Mouse (Mus musculus) bone marrow macrophage, adult 2 months (primary cell): ENCODE results near the gene Pltp. TPM values are rescaled to one million over a fixed set of nuclear protein-coding genes. Genes with fewer than 3 reads are reported as not detected.
A peak's percentile ranks its signal among the peaks of the same experiment; 100 is the strongest.
"Not testable (repeated sequence)": the region's sequence is repeated elsewhere in the genome, so short reads cannot be mapped to it uniquely, and the experiment has no call there.

Source experiments
- H3K27ac ChIP-seq: 2 replicates; pipeline ENCODE4 v1.5.1; 2012; ENCODE audit warnings: low read depth, low read length; ENCODE audit not compliant: insufficient read depth
- H3K4me1 ChIP-seq: 2 replicates; pipeline ENCODE4 v1.6.1; 2012; ENCODE audit warnings: low read length; ENCODE audit not compliant: control insufficient read depth, insufficient read depth
- H3K4me3 ChIP-seq: 2 replicates; pipeline ENCODE4 v1.5.1; 2012; ENCODE audit warnings: mild to moderate bottlenecking, low read length, moderate library complexity; ENCODE audit not compliant: insufficient read depth
- CTCF ChIP-seq: IDR thresholded peaks from 2 replicates; pipeline ENCODE4 v1.5.1; 2012; ENCODE audit warnings: low read depth, mild to moderate bottlenecking, low read length, moderate library complexity
- POLR2A ChIP-seq: IDR thresholded peaks from 2 replicates; pipeline ENCODE4 v1.6.1; 2012; ENCODE audit warnings: mild to moderate bottlenecking, low read depth, low read length, borderline replicate concordance
- polyA plus RNA-seq: library from polyadenylated mRNA; stranded (reverse); fragments of >200 nt; gene quantifications from 2 replicates; pipeline ENCODE4 v1.2.4, GENCODE M21; 2012; ENCODE audit not compliant: missing spikeins, insufficient read depth, insufficient read length

Pltp gene
- polyA plus RNA-seq, 1 experiment: 1,371 TPM

- H3K4me1 ChIP-seq: peaks cover 43% of the 10 kb centered on the region
- TF ChIP-seq CTCF: 0 out of 2 replicates have a peak, but pooled peaks have one; percentile 5
- no peak for TF ChIP-seq POLR2A
- H3K27ac ChIP-seq: peak overlapping the region; percentile 97
- peak overlapping the region; percentile 70 for H3K4me3 ChIP-seq
Observed at GRCm38 (mm10) chr2:164856309-164857100, 1.0 kb downstream of the Pltp start.

GRCm38 (mm10) chr2:164855572-164855971, 1.9 kb downstream of the Pltp start:
- peaks cover 33% of the 10 kb centered on the region for H3K4me1 ChIP-seq
- H3K4me3 ChIP-seq: peak overlapping the region; percentile 70
- not testable (repeated sequence) for H3K27ac ChIP-seq

DNA sequence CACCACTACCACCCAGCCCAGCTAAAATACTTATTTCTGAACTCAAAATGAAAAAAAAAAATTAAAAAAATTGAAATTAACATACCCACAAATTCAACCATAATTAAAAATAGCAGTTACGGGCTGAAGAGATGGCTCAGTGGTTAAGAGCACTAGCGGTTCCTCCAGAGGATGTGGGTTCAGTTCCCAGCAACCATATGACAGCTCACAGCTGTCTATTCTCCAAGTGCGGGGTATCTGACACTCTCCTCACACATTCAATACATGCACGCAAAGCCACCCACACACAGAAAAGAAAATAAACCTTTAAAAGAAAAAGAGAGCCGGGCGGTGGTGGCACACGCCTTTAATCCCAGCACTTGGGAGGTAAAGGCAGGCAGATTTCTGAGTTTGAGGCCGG, 7.5 kb downstream of the Pltp start:
- Histone ChIP-seq H3K4me3 (no peak overlapping the region), H3K4me1 (peaks cover 9% of the 10 kb centered on the region), H3K27ac (no peak overlapping the region)
- TF ChIP-seq POLR2A: no peak
- no peak for TF ChIP-seq CTCF

- Histone ChIP-seq H3K4me1 (no peaks in the 10 kb centered on the region), H3K27ac (no peak overlapping the region), H3K4me3 (no peak overlapping the region)
- TF ChIP-seq CTCF (no peak), POLR2A (no peak)
Observed at GRCm38 (mm10) chr2:164845782-164846181, 11.7 kb downstream of the Pltp start.

DNA sequence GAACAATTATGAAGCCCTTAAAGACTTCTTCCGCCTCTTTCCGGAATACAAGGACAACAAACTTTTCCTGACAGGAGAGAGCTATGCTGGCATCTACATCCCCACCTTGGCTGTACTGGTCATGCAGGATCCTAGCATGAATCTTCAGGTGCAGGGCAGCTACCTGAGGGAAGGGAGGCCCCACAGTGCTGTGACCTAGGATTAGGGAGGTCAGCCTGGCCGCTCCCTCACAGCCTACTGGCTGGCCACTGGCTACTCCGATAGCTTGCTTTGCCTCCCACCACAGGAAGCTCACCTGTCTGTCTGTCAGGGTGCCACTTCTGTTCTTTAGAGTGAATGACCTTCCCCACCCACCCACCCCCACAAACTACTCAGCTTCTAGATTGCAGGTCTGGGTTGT, 22.3 kb downstream of the Pltp start:
- Histone ChIP-seq H3K4me1 (peaks cover 9% of the 10 kb centered on the region), H3K27ac (peak overlapping the region; percentile 98), H3K4me3 (peak overlapping the region; percentile 90)
- TF ChIP-seq CTCF: no peak
- TF ChIP-seq POLR2A: no peak

- Histone ChIP-seq H3K4me3 (peak overlapping the region; percentile 90), H3K27ac (peak overlapping the region; percentile 98), H3K4me1 (peaks cover 9% of the 10 kb centered on the region)
- TF ChIP-seq CTCF (no peak), POLR2A (0 out of 2 replicates have a peak, but pooled peaks have one; percentile 23)
Observed at GRCm38 (mm10) chr2:164834531-164834930, 23.0 kb downstream of the Pltp start.

DNA sequence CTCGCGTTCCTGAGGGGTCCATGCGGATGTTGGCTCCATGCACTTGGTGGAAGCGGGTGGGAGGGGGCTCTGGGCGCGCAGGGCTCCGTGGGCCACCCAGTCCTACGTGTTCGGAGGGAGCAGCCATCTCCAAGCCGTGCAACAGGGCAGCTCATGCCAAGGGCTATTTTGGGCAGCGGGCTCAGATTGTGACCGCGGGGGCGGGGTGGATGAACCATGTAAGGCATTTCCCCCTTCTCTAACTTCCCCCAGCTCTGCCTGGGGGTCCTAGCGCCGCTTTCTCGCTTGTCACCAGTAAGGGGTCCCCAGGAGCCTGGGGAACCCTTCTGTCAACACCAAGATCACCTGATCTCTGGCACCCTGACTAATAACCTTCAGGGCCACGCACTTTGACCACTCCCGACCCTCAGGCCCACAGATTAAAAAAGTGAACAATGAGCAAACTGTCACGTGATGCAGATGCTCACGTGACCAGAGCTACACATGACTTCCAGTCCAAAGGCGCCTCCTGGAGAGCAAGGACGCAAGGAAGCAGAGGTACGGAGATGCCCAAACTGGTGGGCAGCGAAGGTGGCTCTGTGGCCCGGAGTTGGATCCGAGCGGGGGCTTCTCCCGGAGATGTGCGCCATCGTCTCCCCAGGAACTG, 24.1 kb downstream of the Pltp start, which contains the start of gene Neurl2:
TSS of gene Neurl2 (minus strand) at position 143 of the 646 bp plus-strand sequence.
- TF ChIP-seq POLR2A: peak; percentile 93
- no peak for TF ChIP-seq CTCF
- Histone ChIP-seq H3K27ac (peak within 1 kb of the TSS; percentile 98), H3K4me3 (peak within 1 kb of the TSS; percentile 90), H3K4me1 (peaks cover 9% of the 10 kb centered on the region)

- Histone ChIP-seq H3K4me3 (peak within 1 kb of the TSS; percentile 90), H3K27ac (peak within 1 kb of the TSS; percentile 98), H3K4me1 (peaks cover 9% of the 10 kb centered on the region)
- TF ChIP-seq CTCF (no peak), POLR2A (no peak)
Observed at GRCm38 (mm10) chr2:164832748-164833301, 24.7 kb downstream of the Pltp start, which contains the start of gene Ctsa. TSS of gene Ctsa (plus strand) at chr2:164832873.

GRCm38 (mm10) chr2:164832032-164832747, 25.3 kb downstream of the Pltp start:
- TF ChIP-seq POLR2A: no peak
- TF ChIP-seq CTCF: no peak
- H3K4me3 ChIP-seq: peak overlapping the region; percentile 90
- H3K27ac ChIP-seq: peak overlapping the region; percentile 98
- H3K4me1 ChIP-seq: peaks cover 9% of the 10 kb centered on the region
